Mouse (Mus musculus): ENCODE measurements around the gene Rapsn. TPM values are rescaled to one million over a fixed set of nuclear protein-coding genes. Genes with fewer than 3 reads are reported as not detected.

Rapsn gene
- polyA plus RNA-seq (2017; shearing (Covaris generic)): 5.7 TPM

GRCm38 (mm10) chr2:91035385-91035784, at the start of gene Rapsn:
TSS of gene Rapsn (plus strand) at chr2:91035620.

GRCm38 (mm10) chr2:91053934-91054382, 18.5 kb downstream of the Rapsn start, which contains the start of gene Psmc3:
TSS of gene Psmc3 (plus strand) at chr2:91054009.

DNA sequence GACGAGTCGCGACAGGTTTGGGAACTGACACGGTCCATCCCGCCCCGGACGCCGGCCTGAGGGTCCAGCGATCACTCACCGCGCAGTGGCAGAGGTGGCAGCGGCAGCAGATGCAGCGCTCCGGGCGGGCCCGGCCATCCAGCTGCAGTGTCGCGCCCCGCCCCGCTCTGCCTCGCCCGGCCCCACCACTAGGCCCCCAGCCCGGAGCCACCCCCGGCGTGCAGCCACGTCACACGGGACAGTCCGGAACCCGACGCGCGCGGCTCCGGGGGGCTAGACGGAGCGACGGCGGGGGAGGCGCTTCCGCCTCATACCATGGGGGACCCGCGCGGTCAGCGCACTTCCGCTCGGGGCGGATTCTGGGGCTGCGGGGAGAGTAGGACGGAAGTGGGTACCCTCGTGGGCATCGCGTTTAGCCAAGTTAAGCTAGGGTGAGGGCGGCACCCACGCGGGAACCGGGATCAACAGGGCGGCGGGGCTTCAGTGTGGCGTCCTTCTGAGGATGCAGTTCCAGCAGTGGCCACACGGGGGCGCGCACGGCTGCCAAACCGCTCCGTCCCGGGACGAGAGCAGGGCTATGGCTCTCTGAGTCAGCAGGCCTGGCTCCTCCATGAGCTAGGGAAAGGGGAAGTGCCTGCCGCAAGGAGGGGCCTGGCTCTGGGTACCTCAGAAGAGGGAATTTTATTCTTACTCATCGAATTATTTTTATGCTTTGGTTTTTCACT, 34.8 kb downstream of the Rapsn start, which contains the start of gene Slc39a13:
TSS of gene Slc39a13 (minus strand) at position 342 of the 725 bp plus-strand sequence.

GRCm38 (mm10) chr2:91081775-91082695, 46.6 kb downstream of the Rapsn start, which contains the start of gene Spi1:
TSS of gene Spi1 (plus strand) at chr2:91082390.

Other genes starting within 250 kb of the Rapsn start
- gene Mtch2, start 188.5 kb upstream of the Rapsn start, polyA plus RNA-seq (2017; shearing (Covaris generic)): 161 TPM
- gene C1qtnf4, start 149.8 kb upstream of the Rapsn start, polyA plus RNA-seq (2017; shearing (Covaris generic)): 1.6 TPM
- 51.3 TPM for gene Kbtbd4, start 130.9 kb upstream of the Rapsn start, polyA plus RNA-seq (2017; shearing (Covaris generic))
- gene Ndufs3, start 130.8 kb upstream of the Rapsn start, polyA plus RNA-seq (2017; shearing (Covaris generic)): 178 TPM
- 33.7 TPM for gene Celf1, start 95.2 kb upstream of the Rapsn start, polyA plus RNA-seq (2017; shearing (Covaris generic))
- 289 TPM for gene Psmc3, start 18.4 kb downstream of the Rapsn start, polyA plus RNA-seq (2017; shearing (Covaris generic))
- 37.0 TPM for gene Slc39a13, start 34.8 kb downstream of the Rapsn start, polyA plus RNA-seq (2017; shearing (Covaris generic))
- gene Spi1, start 46.8 kb downstream of the Rapsn start, polyA plus RNA-seq (2017; shearing (Covaris generic)): 0.48 TPM
- gene Mybpc3, start 82.5 kb downstream of the Rapsn start, polyA plus RNA-seq (2017; shearing (Covaris generic)): not detected
- gene Madd, start 148.2 kb downstream of the Rapsn start, polyA plus RNA-seq (2017; shearing (Covaris generic)): 123 TPM
- 1.9 TPM for gene Nr1h3, start 167.2 kb downstream of the Rapsn start, polyA plus RNA-seq (2017; shearing (Covaris generic))
- gene Acp2, start 167.3 kb downstream of the Rapsn start, polyA plus RNA-seq (2017; shearing (Covaris generic)): 20.9 TPM
- gene Ddb2, start 201.4 kb downstream of the Rapsn start, polyA plus RNA-seq (2017; shearing (Covaris generic)): 101 TPM
- gene Pacsin3, start 220.3 kb downstream of the Rapsn start, polyA plus RNA-seq (2017; shearing (Covaris generic)): 0.89 TPM
- 145 TPM for gene Arfgap2, start 229.4 kb downstream of the Rapsn start, polyA plus RNA-seq (2017; shearing (Covaris generic))

Data from CD4-positive, CD25-positive, alpha-beta regulatory T cell, adult 9 weeks (primary cell).